In the genomic region with DNA sequence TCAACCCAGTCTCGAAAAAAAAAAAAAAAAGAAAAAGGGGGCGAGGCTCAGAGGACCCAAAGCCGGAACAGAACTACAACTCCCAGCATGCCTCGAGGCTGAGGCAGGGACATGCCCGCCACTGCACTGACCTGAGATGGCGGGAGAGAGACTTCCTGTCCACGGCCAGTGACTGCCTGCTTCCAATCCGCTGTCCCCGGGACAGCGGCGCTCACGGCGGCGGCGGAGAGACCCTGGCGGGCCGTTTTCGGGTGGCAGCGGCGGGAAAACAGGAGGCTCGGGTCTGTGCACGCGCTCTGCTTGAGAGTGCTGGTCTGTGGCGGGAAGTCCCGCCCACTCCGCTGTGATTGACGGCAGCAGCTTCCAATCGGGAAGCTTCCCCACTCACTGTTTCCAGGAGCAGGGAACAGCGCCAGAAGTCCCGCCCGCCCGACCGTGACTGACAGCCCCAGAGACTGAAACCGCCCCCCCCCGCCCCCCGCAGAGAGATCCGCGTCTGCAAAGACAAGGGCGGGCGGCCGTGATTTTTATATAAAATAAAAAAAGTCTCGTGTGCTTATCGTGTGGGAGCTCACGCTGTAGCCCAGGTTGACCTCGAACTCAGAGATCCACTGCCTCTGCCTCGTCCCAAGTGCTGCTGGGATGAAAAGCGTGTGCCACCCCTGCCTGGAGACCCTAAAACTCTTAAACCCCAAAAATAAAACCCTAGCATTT, we compare ENCODE assay signal across 8 mouse cellular contexts. TPM values are rescaled to one million over a fixed set of nuclear protein-coding genes. Genes with fewer than 3 reads are reported as not detected.
A peak's percentile ranks its signal among the peaks of the same experiment; 100 is the strongest.
DNase-seq lines count a peak whose midpoint lies in the region; ATAC-seq and TF ChIP-seq lines count a peak whose summit lies in the region.

No protein-coding gene starts in this region.

- peak; percentile 100 for ATAC-seq in frontal cortex, adult (ENCODE audit: low TSS enrichment)
- ATAC-seq in lung, postnatal 0 days: peak; percentile 99

- under 1% methylated on average over 47 of the region's 47 CpGs for WGBS in hindbrain, embryonic 10.5 days
- WGBS in lung, postnatal 0 days: 1% methylated on average over 45 of the region's 47 CpGs

- no peak for TF ChIP-seq EP300 in lung, postnatal 0 days (IDR thresholded peaks at IDR 0.05)

- peaks cover 4% of the 10 kb centered on the region; the same call in 1 of the 2 replicates for H3K4me1 ChIP-seq in hindbrain, embryonic 10.5 days (replicated peaks)
- no peaks in the 10 kb centered on the region for H3K4me1 ChIP-seq in lung, postnatal 0 days (ENCODE audit: insufficient read depth, low read depth, low read length)

- TF ChIP-seq CTCF in lung, postnatal 0 days (IDR thresholded peaks at IDR 0.05): peak; percentile 28

- H3K36me3 ChIP-seq in hindbrain, embryonic 10.5 days: no peaks in the 10 kb centered on the region
- H3K36me3 ChIP-seq in lung, postnatal 0 days (ENCODE audit: insufficient read depth, low read length): no peaks in the 10 kb centered on the region

- no peaks in the 10 kb centered on the region for H3K27me3 ChIP-seq in hindbrain, embryonic 10.5 days (ENCODE audit: insufficient read depth, poor library complexity, severe bottlenecking)
- no peaks in the 10 kb centered on the region for H3K27me3 ChIP-seq in lung, postnatal 0 days (replicated peaks; ENCODE audit: insufficient read depth, low read length)

- H3K9ac ChIP-seq in lung, postnatal 0 days (replicated peaks; ENCODE audit: low read depth): peak overlapping the region; percentile 88

- peak; percentile 96 for DNase-seq in MN1 (ENCODE audit: low spot score)
- peak; percentile 99 for DNase-seq in cerebellum, adult 9-10 months
- DNase-seq in hindbrain, embryonic 10.5 days (ENCODE audit: low spot score): peak; percentile 97
- peak; percentile 98 for DNase-seq in layer of hippocampus, adult 9-11 months
- DNase-seq in lung, postnatal 0 days (ENCODE audit: low spot score): peak; percentile 97
- peak; percentile 98 for DNase-seq in ovary, postnatal 14 days (ENCODE audit: low spot score)
- peak; percentile 98 for DNase-seq in thymus, postnatal 14 days

- H3K27ac ChIP-seq in hindbrain, embryonic 10.5 days: peak overlapping the region; percentile 99
- peak overlapping the region; percentile 91 for H3K27ac ChIP-seq in lung, postnatal 0 days (ENCODE audit: low read length)

- H3K9me3 ChIP-seq in hindbrain, embryonic 10.5 days: no peaks in the 10 kb centered on the region
- H3K9me3 ChIP-seq in lung, postnatal 0 days (ENCODE audit: low read length): no peaks in the 10 kb centered on the region

- peak overlapping the region; percentile 82 for H3K4me3 ChIP-seq in hindbrain, embryonic 10.5 days
- peak overlapping the region; percentile 79 for H3K4me3 ChIP-seq in lung, postnatal 0 days (ENCODE audit: low read depth, low read length)

- peak overlapping the region; percentile 64 for H3K4me2 ChIP-seq in lung, postnatal 0 days (replicated peaks; ENCODE audit: low read depth, low read length)

RNA-seq across cellular contexts. Expression of gene Pum2, which starts 33.1 kb away (rescaled TPM):
- polyA plus RNA-seq in hindbrain, embryonic 10.5 days (2016; fragmentation: Nextera tagmentation; extraction: Ambion mirVana): 51.6 and 59.5 TPM in 2 replicates
- polyA plus RNA-seq in lung, postnatal 0 days (2015; fragmentation: Nextera tagmentation; extraction: Ambion mirVana): 26.9 and 31.3 TPM in 2 replicates

RNA-seq across cellular contexts. Expression of gene Slc7a15, which starts 42.0 kb away (rescaled TPM):
- polyA plus RNA-seq in hindbrain, embryonic 10.5 days (2016; fragmentation: Nextera tagmentation; extraction: Ambion mirVana): not detected in 2 replicates
- not detected in 2 replicates for polyA plus RNA-seq in lung, postnatal 0 days (2015; fragmentation: Nextera tagmentation; extraction: Ambion mirVana)

Comparison
In these comparisons a context has a peak if more than half of its experiments do, and no peak if none do; other contexts are left out.
1. Peak in every context shown above with its lines: DNase-seq, ATAC-seq, H3K4me3 ChIP-seq and H3K27ac ChIP-seq.